ENCODE assay signal across 8 mouse cellular contexts in genomic region chr8:80868801-80869323, GRCm38 (mm10). TPM values are rescaled to one million over a fixed set of nuclear protein-coding genes. Genes with fewer than 3 reads are reported as not detected.
A peak's percentile ranks its signal among the peaks of the same experiment; 100 is the strongest.
DNase-seq lines count a peak whose midpoint lies in the region; ATAC-seq and TF ChIP-seq lines count a peak whose summit lies in the region.

No protein-coding gene starts in this region.

- WGBS in liver, embryonic 11.5 days = 31% methylated on average over 11 of the region's 11 CpGs
- 28% methylated on average over 11 of the region's 11 CpGs for WGBS in stomach, postnatal 0 days

- peak overlapping the region; percentile 63 for H3K9ac ChIP-seq in liver, embryonic 11.5 days (ENCODE audit: low read depth, low read length)
- no peak overlapping the region for H3K9ac ChIP-seq in stomach, postnatal 0 days (ENCODE audit: low read length)

- peak; percentile 90 for ATAC-seq in liver, embryonic 11.5 days (replicated peaks; ENCODE audit: low FRiP score)
- ATAC-seq in stomach, postnatal 0 days (ENCODE audit: low FRiP score, low TSS enrichment) = no peak

- H3K4me3 ChIP-seq in liver, embryonic 11.5 days (ENCODE audit: low read depth, low read length) = peak overlapping the region; percentile 49
- H3K4me3 ChIP-seq in stomach, postnatal 0 days (ENCODE audit: low read depth, low read length) = no peak overlapping the region

- TF ChIP-seq EP300 in stomach, postnatal 0 days (optimal IDR thresholded peaks at IDR 0.05) = no peak

- no peaks in the 10 kb centered on the region for H3K9me3 ChIP-seq in liver, embryonic 11.5 days (ENCODE audit: control insufficient read depth, low read length)
- no peaks in the 10 kb centered on the region for H3K9me3 ChIP-seq in stomach, postnatal 0 days (ENCODE audit: control insufficient read depth, low read length)

- peak overlapping the region; percentile 75 for H3K27ac ChIP-seq in liver, embryonic 11.5 days (ENCODE audit: low read depth, low read length)
- peak overlapping the region; percentile 26; the same call in 1 of the 2 replicates for H3K27ac ChIP-seq in stomach, postnatal 0 days (replicated peaks)

- no peak for TF ChIP-seq CTCF in stomach, postnatal 0 days (IDR thresholded peaks at IDR 0.05; ENCODE audit: low read depth)

- no peaks in the 10 kb centered on the region for H3K27me3 ChIP-seq in liver, embryonic 11.5 days (replicated peaks; ENCODE audit: control insufficient read depth, insufficient read depth, low read length)
- H3K27me3 ChIP-seq in stomach, postnatal 0 days (ENCODE audit: control insufficient read depth, insufficient read depth, low read length) = no peaks in the 10 kb centered on the region

- peak overlapping the region; percentile 62 for H3K4me2 ChIP-seq in liver, embryonic 11.5 days
- H3K4me2 ChIP-seq in stomach, postnatal 0 days (replicated peaks; ENCODE audit: low read depth) = peak overlapping the region; percentile 23; the same call in 1 of the 2 replicates

- peak; percentile 24 for DNase-seq in ovary, adult 18-20 months (ENCODE audit: low spot score)
- DNase-seq in ovary, postnatal 10 days (ENCODE audit: low spot score) = no peak
- peak; percentile 60 for DNase-seq in heart, adult 8-10 months (ENCODE audit: low spot score)
- peak; percentile 55 for DNase-seq in liver, embryonic 11.5 days (ENCODE audit: low spot score)
- peak; percentile 43 for DNase-seq in stomach, postnatal 0 days (ENCODE audit: low spot score)
- no peak for DNase-seq in cerebellum, adult 8-10 months
- DNase-seq in frontal cortex, adult 2 months (ENCODE audit: extremely low spot score in 1 of 2, low spot score in 1 of 2) = no peak
- DNase-seq in MN1 (ENCODE audit: low spot score) = no peak

- peaks cover 38% of the 10 kb centered on the region for H3K4me1 ChIP-seq in liver, embryonic 11.5 days (replicated peaks; ENCODE audit: control insufficient read depth, insufficient read depth, low read length)
- H3K4me1 ChIP-seq in stomach, postnatal 0 days (replicated peaks; ENCODE audit: control insufficient read depth, insufficient read depth) = peaks cover 5% of the 10 kb centered on the region

- H3K36me3 ChIP-seq in liver, embryonic 11.5 days (ENCODE audit: control insufficient read depth, insufficient read depth, low read length) = peaks cover 3% of the 10 kb centered on the region; the same call in 1 of the 2 replicates
- no peaks in the 10 kb centered on the region for H3K36me3 ChIP-seq in stomach, postnatal 0 days (ENCODE audit: control insufficient read depth, insufficient read depth, low read length)

RNA-seq across cellular contexts. Expression of gene Gab1, which starts 11.5 kb away (rescaled TPM):
- total RNA-seq in heart, adult 8-10 months (2022) = 10 to 100 TPM; 33.6 to 43.1 (median 40.6) TPM
- 19.5 and 20.6 TPM in 2 replicates for polyA plus RNA-seq in liver, embryonic 11.5 days (2014; fragmentation: Nextera tagmentation; extraction: Ambion mirVana)
- polyA plus RNA-seq in stomach, postnatal 0 days (2015; fragmentation: Nextera tagmentation; extraction: Ambion mirVana) = 7.3 and 8.3 TPM in 2 replicates
- 20.1 and 21.1 TPM in 2 replicates for polyA plus RNA-seq in frontal cortex, adult 2 months (2012; rRNA removed)

Comparison
In these comparisons a context has a peak if more than half of its experiments do, and no peak if none do; other contexts are left out.
1. DNase-seq: peak in ovary, adult 18-20 months (single experiment), heart, adult 8-10 months (single experiment), liver, embryonic 11.5 days (single experiment) and stomach, postnatal 0 days (single experiment); none in ovary, postnatal 10 days (single experiment), cerebellum, adult 8-10 months (single experiment), frontal cortex, adult 2 months (0 of 2) and MN1 (single experiment).